Mouse (Mus musculus) olfactory bulb, adult 2 months (tissue): Measurements from ENCODE around the gene Rabgap1l.

Experiments
- CTCF ChIP-seq: fragments of 200-500 bp; IDR thresholded peaks from 2 replicates; pipeline ENCODE4 v1.5.1; 2012; ENCODE audit warnings: low read depth, mild to moderate bottlenecking, low read length, moderate library complexity; ENCODE audit not compliant: insufficient read depth
- POLR2A ChIP-seq: fragments of 200-500 bp; IDR thresholded peaks from 2 replicates; pipeline ENCODE4 v1.6.1; 2012; ENCODE audit warnings: mild to moderate bottlenecking, low read depth, low read length, moderate library complexity; ENCODE audit not compliant: insufficient read depth

- no peak for TF ChIP-seq CTCF
- no peak for TF ChIP-seq POLR2A
Measured at GRCm38 (mm10) chr1:160281337-160282084, 511.5 kb downstream of the Rabgap1l start.
